Mouse (Mus musculus) thymus, adult 2 months (tissue): Measurements from ENCODE around the gene Mthfd1l.

Source experiments
- CTCF ChIP-seq: fragments of 200-500 bp; IDR thresholded peaks from 2 replicates; pipeline ENCODE4 v1.5.1; 2012; ENCODE audit warnings: mild to moderate bottlenecking, control low read depth, low read length, moderate library complexity, borderline replicate concordance; ENCODE audit not compliant: control insufficient read depth, poor library complexity, insufficient read depth; ENCODE audit errors: extremely low read depth
- POLR2A ChIP-seq: fragments of 200-500 bp; IDR thresholded peaks from 2 replicates; pipeline ENCODE4 v1.6.1; 2012; ENCODE audit warnings: mild to moderate bottlenecking, low read length, control low read depth, moderate library complexity; ENCODE audit not compliant: control insufficient read depth, poor library complexity, insufficient read depth; ENCODE audit errors: extremely low read depth

DNA sequence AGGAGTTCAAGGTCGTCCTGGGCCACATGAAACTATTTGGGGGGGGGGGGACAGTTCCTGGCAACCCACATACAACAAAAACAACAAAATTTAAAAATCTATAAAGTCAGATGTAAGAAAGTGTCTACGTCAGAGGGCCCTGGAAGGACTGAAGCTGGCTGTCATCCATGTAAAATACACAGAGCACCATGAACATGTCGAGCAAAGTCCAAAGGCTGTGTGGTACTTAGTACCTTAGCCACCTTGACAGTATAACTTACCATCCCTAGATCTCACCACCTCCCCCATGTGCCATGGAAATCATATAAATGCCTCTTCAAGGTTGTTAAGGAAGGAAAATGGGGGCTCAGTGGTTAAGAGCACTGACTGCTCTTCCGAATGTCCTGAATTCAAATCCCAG lies 174.0 kb downstream of the Mthfd1l start:
- TF ChIP-seq CTCF = no peak
- TF ChIP-seq POLR2A = no peak
